Comparison of ENCODE assay signal across 35 mouse cellular contexts in the genomic region with DNA sequence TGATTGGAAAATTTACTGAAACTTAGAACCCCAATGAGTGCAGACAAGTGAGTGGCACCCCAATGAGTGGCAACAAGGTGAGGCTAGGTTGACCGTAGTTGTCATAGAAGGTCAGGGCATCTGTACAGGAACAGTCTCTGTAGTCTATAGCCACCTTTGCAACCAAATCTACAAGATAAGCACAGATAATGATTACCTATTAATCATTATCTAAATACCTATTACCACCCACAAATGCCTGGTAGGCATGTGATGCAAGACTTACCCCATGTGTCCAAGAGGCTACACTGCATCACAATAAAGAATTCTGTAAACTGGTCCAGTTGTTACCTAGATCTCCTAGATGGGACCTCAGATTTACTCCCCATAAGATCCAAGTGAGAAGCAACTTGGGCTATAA.
"Had no signal": no experiment of that assay in that cellular context is flagged by ENCODE, and none has a peak within 500 bp of the region (broad histone marks: within the 10 kb centered on the region; RNA-seq: fewer than 3 reads in every experiment).

No protein-coding gene starts in this region.

- H3K4me1 ChIP-seq: heart, embryonic 10.5 days; heart, embryonic 12.5 days; heart, embryonic 13.5 days; heart, embryonic 15.5 days; hindbrain, embryonic 10.5 days; hindbrain, embryonic 12.5 days; hindbrain, embryonic 13.5 days; hindbrain, embryonic 15.5 days; intestine, embryonic 15.5 days; kidney, embryonic 15.5 days had no signal

- H3K9me3 ChIP-seq: heart, embryonic 10.5 days; heart, embryonic 12.5 days; heart, embryonic 13.5 days; heart, embryonic 15.5 days; hindbrain, embryonic 10.5 days; hindbrain, embryonic 12.5 days; hindbrain, embryonic 13.5 days; hindbrain, embryonic 15.5 days; intestine, embryonic 15.5 days; kidney, embryonic 15.5 days had no signal

- H3K4me2 ChIP-seq: heart, embryonic 11.5 days; heart, embryonic 12.5 days; heart, embryonic 13.5 days; heart, embryonic 15.5 days; hindbrain, embryonic 12.5 days; hindbrain, embryonic 13.5 days; hindbrain, embryonic 14.5 days; hindbrain, embryonic 15.5 days; intestine, embryonic 15.5 days; kidney, embryonic 15.5 days had no signal

- H3K36me3 ChIP-seq: heart, embryonic 10.5 days; heart, embryonic 12.5 days; heart, embryonic 13.5 days; heart, embryonic 15.5 days; hindbrain, embryonic 10.5 days; hindbrain, embryonic 12.5 days; hindbrain, embryonic 13.5 days; hindbrain, embryonic 15.5 days; intestine, embryonic 15.5 days; kidney, embryonic 15.5 days had no signal

- H3K27me3 ChIP-seq: heart, embryonic 12.5 days; heart, embryonic 13.5 days; heart, embryonic 15.5 days; hindbrain, embryonic 12.5 days; hindbrain, embryonic 13.5 days; hindbrain, embryonic 15.5 days; intestine, embryonic 15.5 days; kidney, embryonic 15.5 days had no signal

- H3K27ac ChIP-seq: heart, embryonic 10.5 days; heart, embryonic 13.5 days; heart, embryonic 15.5 days; hindbrain, embryonic 10.5 days; hindbrain, embryonic 12.5 days; hindbrain, embryonic 13.5 days; hindbrain, embryonic 14.5 days; hindbrain, embryonic 15.5 days; hindbrain, postnatal 0 days; intestine, embryonic 15.5 days; kidney, embryonic 15.5 days; kidney, postnatal 0 days; layer of hippocampus, adult 2 months had no signal

- DNase-seq: heart, postnatal 10 days; heart, postnatal 14 days; heart, postnatal 36 days; heart, postnatal 4 days; kidney, adult 11 months; kidney, adult 18-20 months; kidney, adult 2 months; kidney, adult 8-10 months; kidney, adult 9 months; kidney, postnatal 10 days; kidney, postnatal 14 days; kidney, postnatal 25 days; kidney, postnatal 36 days; kidney, postnatal 4 days; layer of hippocampus, adult 9-11 months; layer of hippocampus, postnatal 36 days had no signal

- ATAC-seq: hindbrain, embryonic 16.5 days; hindbrain, postnatal 0 days; inflammation-experienced regulatory T-cells, adult 6 months; intestine, embryonic 15.5 days; intestine, embryonic 16.5 days; intestine, postnatal 0 days had no signal

- H3K9ac ChIP-seq: heart, embryonic 12.5 days; heart, embryonic 13.5 days; heart, embryonic 15.5 days; hindbrain, embryonic 12.5 days; hindbrain, embryonic 13.5 days; hindbrain, embryonic 14.5 days; hindbrain, embryonic 15.5 days; intestine, embryonic 15.5 days; kidney, embryonic 15.5 days had no signal

- H3K4me3 ChIP-seq: heart, embryonic 10.5 days; heart, embryonic 12.5 days; heart, embryonic 13.5 days; heart, embryonic 15.5 days; hindbrain, embryonic 10.5 days; hindbrain, embryonic 12.5 days; hindbrain, embryonic 13.5 days; hindbrain, embryonic 15.5 days; intestine, embryonic 15.5 days; kidney, embryonic 15.5 days; layer of hippocampus, adult 2 months had no signal
